Mouse (Mus musculus) mesoderm, embryonic 11.5 days (tissue): ENCODE results near the gene Hpn.

Source experiments
- DNase-seq: peaks from one replicate; pipeline ENCODE4 v3.0.0-alpha.2; 2012; ENCODE audit warnings: low read depth, low spot score

The Hpn gene

GRCm38 (mm10) chr7:31081106-31081505 is 34.0 kb downstream of the Hpn start:
- no peak for DNase-seq

GRCm38 (mm10) chr7:31080611-31081010 is 34.5 kb downstream of the Hpn start:
- no peak for DNase-seq

GRCm38 (mm10) chr7:31079670-31080069 is 35.4 kb downstream of the Hpn start:
- no peak for DNase-seq

- peak; percentile 79 for DNase-seq
Measured at GRCm38 (mm10) chr7:31077885-31078445, 37.1 kb downstream of the Hpn start.

GRCm38 (mm10) chr7:31077470-31077869 is 37.6 kb downstream of the Hpn start:
- DNase-seq, result no peak

GRCm38 (mm10) chr7:31076492-31076891 is 38.6 kb downstream of the Hpn start, which contains the start of gene Fxyd3:
Gene Fxyd3 (minus strand): TSS chr7:31076704.
- DNase-seq, result no peak

- no peak for DNase-seq
Measured at GRCm38 (mm10) chr7:31074713-31075069, 40.4 kb downstream of the Hpn start.

GRCm38 (mm10) chr7:31074061-31074712 is 40.9 kb downstream of the Hpn start:
- DNase-seq, result no peak

- no peak for DNase-seq
Measured at GRCm38 (mm10) chr7:31073546-31073945, 41.5 kb downstream of the Hpn start.

- DNase-seq, result no peak
Measured at GRCm38 (mm10) chr7:31072326-31072725, 42.8 kb downstream of the Hpn start.

- no peak for DNase-seq
Measured at GRCm38 (mm10) chr7:31070324-31070723, 44.8 kb downstream of the Hpn start.

GRCm38 (mm10) chr7:31069491-31069890 is 45.6 kb downstream of the Hpn start:
- DNase-seq, result no peak

GRCm38 (mm10) chr7:31067836-31068235 is 47.3 kb downstream of the Hpn start:
- no peak for DNase-seq

- no peak for DNase-seq
Measured at GRCm38 (mm10) chr7:31063074-31063560, 52.0 kb downstream of the Hpn start.

GRCm38 (mm10) chr7:31060621-31061010 is 54.5 kb downstream of the Hpn start:
- no peak for DNase-seq

- no peak for DNase-seq
Measured at GRCm38 (mm10) chr7:31059919-31060620, 55.0 kb downstream of the Hpn start.

GRCm38 (mm10) chr7:31059108-31059507 is 56.0 kb downstream of the Hpn start, which contains the start of gene Lgi4:
Gene Lgi4 (plus strand): TSS chr7:31059342.
- DNase-seq, result peak; percentile 85

GRCm38 (mm10) chr7:31058211-31058610 is 56.9 kb downstream of the Hpn start:
- DNase-seq, result no peak

GRCm38 (mm10) chr7:31057730-31058129 is 57.4 kb downstream of the Hpn start:
- no peak for DNase-seq

GRCm38 (mm10) chr7:31057071-31057470 is 58.0 kb downstream of the Hpn start, which contains the start of gene Fxyd1:
Gene Fxyd1 (minus strand): TSS chr7:31057199.
- DNase-seq, result no peak

GRCm38 (mm10) chr7:31056448-31056847 is 58.6 kb downstream of the Hpn start:
- DNase-seq, result no peak

GRCm38 (mm10) chr7:31055883-31056282 is 59.2 kb downstream of the Hpn start:
- peak; percentile 37 for DNase-seq
